Mouse (Mus musculus) CH12.LX (cell line): ENCODE data around the gene Arl11.

Experiments
- CTCF ChIP-seq, 2 experiments: IDR thresholded peaks in 1 of 2; conservative IDR thresholded peaks in 1 of 2; 2 replicates each; pipeline ENCODE4 v1.5.1; 2011 to 2012; ENCODE audit warnings: low read depth in 2 of 2, low read length in 2 of 2, improper control_type of control experiment in 1 of 2, inconsistent platforms in 1 of 2, mild to moderate bottlenecking in 1 of 2, moderate library complexity in 1 of 2
- E2F4 ChIP-seq: IDR thresholded peaks from 2 replicates; pipeline ENCODE4 v1.6.1; 2011; ENCODE audit warnings: low read depth, low read length, improper control_type of control experiment; ENCODE audit not compliant: insufficient replicate concordance
- EP300 ChIP-seq: IDR thresholded peaks from 2 replicates; pipeline ENCODE4 v1.6.1; 2011; ENCODE audit warnings: low read length, improper control_type of control experiment
- HCFC1 ChIP-seq: IDR thresholded peaks from 2 replicates; pipeline ENCODE4 v1.6.1; 2012; ENCODE audit warnings: low read depth, mild to moderate bottlenecking, inconsistent platforms, low read length, improper control_type of control experiment
- MYC ChIP-seq: IDR thresholded peaks from 2 replicates; pipeline ENCODE4 v1.6.1; 2011; ENCODE audit warnings: low read depth, mild to moderate bottlenecking, improper control_type of control experiment, low read length
- RAD21 ChIP-seq: IDR thresholded peaks from 2 replicates; pipeline ENCODE4 v1.6.1; 2011; ENCODE audit warnings: low read depth, mild to moderate bottlenecking, low read length, improper control_type of control experiment, moderate library complexity
- ZKSCAN1 ChIP-seq: IDR thresholded peaks from 2 replicates; pipeline ENCODE4 v1.6.1; 2012; ENCODE audit warnings: low read depth, inconsistent platforms, low read length, improper control_type of control experiment, borderline replicate concordance

- TF ChIP-seq CTCF (conservative IDR thresholded peaks at IDR 0.05 in 1 of 2, IDR thresholded peaks at IDR 0.05 in 1 of 2; ENCODE audit: low read depth in 2 of 2, low read length in 2 of 2): no peak
- TF ChIP-seq E2F4: no peak
- no peak for TF ChIP-seq RAD21
- TF ChIP-seq ZKSCAN1: no peak
- TF ChIP-seq HCFC1: no peak
- no peak for TF ChIP-seq EP300
- no peak for TF ChIP-seq MYC
These were observed 41.3 kb downstream of the Arl11 start for GRCm38 (mm10) chr14:61350808-61351207.
